Mouse (Mus musculus): Measurements from ENCODE around the gene Pif1. TPM values are rescaled to one million over a fixed set of nuclear protein-coding genes. Genes with fewer than 3 reads are reported as not detected.

Pif1 gene
- polyA plus RNA-seq, 1 experiment from 2014 or later, result 15.8 TPM

- Histone ChIP-seq H3K36me3 (peaks cover 16% of the 10 kb centered on the region), H3K27ac (no peak overlapping the region), H3K4me2 (replicated peaks) (no peak overlapping the region), H3K4me3 (no peak overlapping the region), H3K9me3 (no peaks in the 10 kb centered on the region), H3K4me1 (peaks cover 9% of the 10 kb centered on the region; the same call in 1 of the 2 replicates), H3K27me3 (replicated peaks) (no peaks in the 10 kb centered on the region), H3K9ac (no peak overlapping the region)
- ATAC-seq (ENCODE audit: low FRiP score, low read depth), result no peak
- whole genome bisulfite sequencing, result 92% methylated on average over 2 of the region's 2 CpGs
Observed at GRCm38 (mm10) chr9:65564698-65565097, 22.3 kb upstream of the Pif1 start.

- Histone ChIP-seq H3K27ac (no peak overlapping the region), H3K9ac (no peak overlapping the region), H3K4me1 (no peaks in the 10 kb centered on the region), H3K4me3 (no peak overlapping the region), H3K4me2 (replicated peaks) (no peak overlapping the region), H3K36me3 (peaks cover 14% of the 10 kb centered on the region), H3K27me3 (replicated peaks) (no peaks in the 10 kb centered on the region), H3K9me3 (no peaks in the 10 kb centered on the region)
- 88% methylated on average over 6 of the region's 6 CpGs for WGBS
- no peak for ATAC-seq (ENCODE audit: low FRiP score, low read depth)
Observed at GRCm38 (mm10) chr9:65568787-65569186, 18.2 kb upstream of the Pif1 start.

- no peaks in the 10 kb centered on the region for H3K4me1 ChIP-seq
- no peaks in the 10 kb centered on the region for H3K9me3 ChIP-seq
- no peak overlapping the region for H3K9ac ChIP-seq
- WGBS, result 86% methylated on average over 6 of the region's 6 CpGs
- no peak for ATAC-seq (ENCODE audit: low FRiP score, low read depth)
- H3K4me3 ChIP-seq, result no peak overlapping the region
- no peak overlapping the region for H3K27ac ChIP-seq
- H3K27me3 ChIP-seq (replicated peaks), result no peaks in the 10 kb centered on the region
- H3K36me3 ChIP-seq, result peaks cover 14% of the 10 kb centered on the region
- H3K4me2 ChIP-seq (replicated peaks), result no peak overlapping the region
Observed at GRCm38 (mm10) chr9:65569491-65569971, 17.4 kb upstream of the Pif1 start.

GRCm38 (mm10) chr9:65572837-65573236, 14.1 kb upstream of the Pif1 start:
- ATAC-seq (ENCODE audit: low FRiP score, low read depth), result no peak
- Histone ChIP-seq H3K9ac (no peak overlapping the region), H3K9me3 (no peaks in the 10 kb centered on the region), H3K4me1 (peaks cover 4% of the 10 kb centered on the region), H3K27me3 (replicated peaks) (no peaks in the 10 kb centered on the region), H3K36me3 (peaks cover 9% of the 10 kb centered on the region), H3K4me3 (no peak overlapping the region), H3K4me2 (replicated peaks) (no peak overlapping the region), H3K27ac (no peak overlapping the region)
- 81% methylated on average over 6 of the region's 6 CpGs for WGBS

GRCm38 (mm10) chr9:65574513-65575392, 12.2 kb upstream of the Pif1 start:
- Histone ChIP-seq H3K9ac (no peak overlapping the region), H3K4me2 (replicated peaks) (no peak overlapping the region), H3K4me3 (no peak overlapping the region), H3K9me3 (no peaks in the 10 kb centered on the region), H3K4me1 (peaks cover 16% of the 10 kb centered on the region), H3K36me3 (peaks cover 9% of the 10 kb centered on the region), H3K27me3 (replicated peaks) (no peaks in the 10 kb centered on the region), H3K27ac (no peak overlapping the region)
- ATAC-seq (ENCODE audit: low FRiP score, low read depth), result no peak
- WGBS, result 87% methylated on average over 11 of the region's 11 CpGs

- H3K9ac ChIP-seq, result no peak overlapping the region
- peaks cover 16% of the 10 kb centered on the region for H3K4me1 ChIP-seq
- 85% methylated on average over 8 of the region's 8 CpGs for WGBS
- H3K36me3 ChIP-seq, result peaks cover 9% of the 10 kb centered on the region
- no peak overlapping the region for H3K27ac ChIP-seq
- no peak overlapping the region for H3K4me2 ChIP-seq (replicated peaks)
- H3K4me3 ChIP-seq, result no peak overlapping the region
- H3K27me3 ChIP-seq (replicated peaks), result no peaks in the 10 kb centered on the region
- ATAC-seq (ENCODE audit: low FRiP score, low read depth), result no peak
- H3K9me3 ChIP-seq, result no peaks in the 10 kb centered on the region
Observed at GRCm38 (mm10) chr9:65575393-65576196, 11.4 kb upstream of the Pif1 start.

- Histone ChIP-seq H3K4me1 (peaks cover 16% of the 10 kb centered on the region), H3K36me3 (peaks cover 7% of the 10 kb centered on the region), H3K9ac (0 out of 2 replicates have a peak overlapping the region, but pooled peaks have one; percentile 6), H3K4me2 (replicated peaks) (no peak overlapping the region), H3K27me3 (replicated peaks) (no peaks in the 10 kb centered on the region), H3K4me3 (no peak overlapping the region), H3K27ac (no peak overlapping the region), H3K9me3 (no peaks in the 10 kb centered on the region)
- ATAC-seq (ENCODE audit: low FRiP score, low read depth), result no peak
- 57% methylated on average over 7 of the region's 7 CpGs for WGBS
Observed at GRCm38 (mm10) chr9:65576861-65577510, 10.0 kb upstream of the Pif1 start.

GRCm38 (mm10) chr9:65577511-65578196, 9.3 kb upstream of the Pif1 start:
- no peaks in the 10 kb centered on the region for H3K9me3 ChIP-seq
- no peaks in the 10 kb centered on the region for H3K27me3 ChIP-seq (replicated peaks)
- H3K36me3 ChIP-seq, result peaks cover 3% of the 10 kb centered on the region
- H3K9ac ChIP-seq, result no peak overlapping the region
- H3K4me1 ChIP-seq, result peaks cover 16% of the 10 kb centered on the region
- no peak overlapping the region for H3K4me3 ChIP-seq
- 91% methylated on average over 4 of the region's 4 CpGs for WGBS
- no peak for ATAC-seq (ENCODE audit: low FRiP score, low read depth)
- no peak overlapping the region for H3K27ac ChIP-seq
- H3K4me2 ChIP-seq (replicated peaks), result no peak overlapping the region

GRCm38 (mm10) chr9:65578801-65579249, 8.1 kb upstream of the Pif1 start:
- Histone ChIP-seq H3K36me3 (no peaks in the 10 kb centered on the region), H3K27ac (no peak overlapping the region), H3K9ac (peak overlapping the region; percentile 70), H3K4me1 (peaks cover 16% of the 10 kb centered on the region), H3K9me3 (no peaks in the 10 kb centered on the region), H3K4me2 (replicated peaks) (peak overlapping the region; percentile 68), H3K27me3 (replicated peaks) (no peaks in the 10 kb centered on the region), H3K4me3 (0 out of 2 replicates have a peak overlapping the region, but pooled peaks have one; percentile 61)
- 59% methylated on average over 9 of the region's 9 CpGs for WGBS
- ATAC-seq (ENCODE audit: low FRiP score, low read depth), result no peak

- WGBS, result under 1% methylated on average over 44 of the region's 45 CpGs
- Histone ChIP-seq H3K4me3 (peak within 1 kb of the TSS; percentile 61), H3K9me3 (no peaks in the 10 kb centered on the region), H3K36me3 (no peaks in the 10 kb centered on the region), H3K27me3 (replicated peaks) (no peaks in the 10 kb centered on the region), H3K4me2 (replicated peaks) (peak within 1 kb of the TSS; percentile 68), H3K4me1 (peaks cover 16% of the 10 kb centered on the region), H3K9ac (peak within 1 kb of the TSS; percentile 70), H3K27ac (peak within 1 kb of the TSS; percentile 50; the same call in 1 of the 2 replicates)
- peak; percentile 94 for ATAC-seq (ENCODE audit: low FRiP score, low read depth)
Observed at GRCm38 (mm10) chr9:65579781-65580371, 7.1 kb upstream of the Pif1 start, which contains the start of gene Plekho2. Plekho2 (minus strand) TSS chr9:65580040.

All from neural tube, embryonic 12.5 days (tissue).